Mouse (Mus musculus): Measurements from ENCODE around the gene 4930415O20Rik. TPM values are rescaled to one million over a fixed set of nuclear protein-coding genes. Genes with fewer than 3 reads are reported as not detected.

Gene 4930415O20Rik
- polyA plus RNA-seq, 1 experiment, result not detected

GRCm38 (mm10) chr15:98567278-98568134 lies 3.3 kb upstream of the 4930415O20Rik start:
- WGBS, result under 1% methylated on average over 88 of the region's 88 CpGs
- peak; percentile 100 for DNase-seq
- Histone ChIP-seq H3K4me1 (ENCODE audit: control insufficient read depth, insufficient read depth, low read length) (peaks cover 9% of the 10 kb centered on the region), H3K4me3 (replicated peaks; ENCODE audit: extremely low read depth, low read depth, low read length) (peak overlapping the region; percentile 85)
- TF ChIP-seq CTCF (IDR thresholded peaks at IDR 0.05; ENCODE audit: insufficient read depth, low read length), result peak; percentile 41
- TF ChIP-seq POLR2A (IDR thresholded peaks at IDR 0.05; ENCODE audit: borderline replicate concordance, extremely low read depth, low read depth, low read length), result peak; percentile 97

GRCm38 (mm10) chr15:98568256-98569033 lies 2.4 kb upstream of the 4930415O20Rik start:
- DNase-seq, result no peak
- Histone ChIP-seq H3K4me1 (ENCODE audit: control insufficient read depth, insufficient read depth, low read length) (peaks cover 9% of the 10 kb centered on the region), H3K4me3 (replicated peaks; ENCODE audit: extremely low read depth, low read depth, low read length) (peak overlapping the region; percentile 85)
- TF ChIP-seq CTCF (IDR thresholded peaks at IDR 0.05; ENCODE audit: insufficient read depth, low read length), result no peak
- 6% methylated on average over 22 of the region's 22 CpGs for WGBS

- H3K4me1 ChIP-seq (ENCODE audit: control insufficient read depth, insufficient read depth, low read length), result peaks cover 9% of the 10 kb centered on the region
- H3K4me3 ChIP-seq (replicated peaks; ENCODE audit: extremely low read depth, low read depth, low read length), result no peak overlapping the region
- DNase-seq, result no peak
- no peak for TF ChIP-seq POLR2A (IDR thresholded peaks at IDR 0.05; ENCODE audit: borderline replicate concordance, extremely low read depth, low read depth, low read length)
- TF ChIP-seq CTCF (IDR thresholded peaks at IDR 0.05; ENCODE audit: insufficient read depth, low read length), result no peak
- WGBS, result 65% methylated on average over 7 of the region's 7 CpGs
Observed at GRCm38 (mm10) chr15:98569216-98569615, 1.6 kb upstream of the 4930415O20Rik start.

- Histone ChIP-seq H3K4me3 (replicated peaks; ENCODE audit: extremely low read depth, low read depth, low read length) (no peak overlapping the region), H3K4me1 (ENCODE audit: control insufficient read depth, insufficient read depth, low read length) (peaks cover 9% of the 10 kb centered on the region)
- TF ChIP-seq CTCF (IDR thresholded peaks at IDR 0.05; ENCODE audit: insufficient read depth, low read length) (no peak), POLR2A (IDR thresholded peaks at IDR 0.05; ENCODE audit: borderline replicate concordance, extremely low read depth, low read depth, low read length) (no peak)
- DNase-seq, result no peak
- 76% methylated on average over 4 of the region's 4 CpGs for WGBS
Observed at GRCm38 (mm10) chr15:98569795-98570365, 924 bp upstream of the 4930415O20Rik start.

GRCm38 (mm10) chr15:98573293-98573692 lies 2.5 kb downstream of the 4930415O20Rik start:
- H3K4me1 ChIP-seq (ENCODE audit: control insufficient read depth, insufficient read depth, low read length), result peaks cover 5% of the 10 kb centered on the region
- no peak for DNase-seq
- TF ChIP-seq CTCF (IDR thresholded peaks at IDR 0.05; ENCODE audit: insufficient read depth, low read length), result no peak
- TF ChIP-seq POLR2A (IDR thresholded peaks at IDR 0.05; ENCODE audit: borderline replicate concordance, extremely low read depth, low read depth, low read length), result no peak
- no peak overlapping the region for H3K4me3 ChIP-seq (replicated peaks; ENCODE audit: extremely low read depth, low read depth, low read length)
- WGBS, result 69% methylated on average over 4 of the region's 4 CpGs

- 86% methylated on average over 2 of the region's 2 CpGs for WGBS
- Histone ChIP-seq H3K4me3 (replicated peaks; ENCODE audit: extremely low read depth, low read depth, low read length) (no peak overlapping the region), H3K4me1 (ENCODE audit: control insufficient read depth, insufficient read depth, low read length) (no peaks in the 10 kb centered on the region)
- DNase-seq, result no peak
- TF ChIP-seq POLR2A (IDR thresholded peaks at IDR 0.05; ENCODE audit: borderline replicate concordance, extremely low read depth, low read depth, low read length), result no peak
- no peak for TF ChIP-seq CTCF (IDR thresholded peaks at IDR 0.05; ENCODE audit: insufficient read depth, low read length)
Observed at GRCm38 (mm10) chr15:98579310-98579709, 8.5 kb downstream of the 4930415O20Rik start.

- 33% methylated on average over 5 of the region's 5 CpGs for WGBS
- Histone ChIP-seq H3K4me1 (ENCODE audit: control insufficient read depth, insufficient read depth, low read length) (no peaks in the 10 kb centered on the region), H3K4me3 (replicated peaks; ENCODE audit: extremely low read depth, low read depth, low read length) (no peak overlapping the region)
- DNase-seq, result peak; percentile 73
- no peak for TF ChIP-seq POLR2A (IDR thresholded peaks at IDR 0.05; ENCODE audit: borderline replicate concordance, extremely low read depth, low read depth, low read length)
- TF ChIP-seq CTCF (IDR thresholded peaks at IDR 0.05; ENCODE audit: insufficient read depth, low read length), result peak; percentile 93
Observed at GRCm38 (mm10) chr15:98579795-98580464, 9.1 kb downstream of the 4930415O20Rik start.

- TF ChIP-seq POLR2A (IDR thresholded peaks at IDR 0.05; ENCODE audit: borderline replicate concordance, extremely low read depth, low read depth, low read length) (no peak), CTCF (IDR thresholded peaks at IDR 0.05; ENCODE audit: insufficient read depth, low read length) (no peak)
- DNase-seq, result no peak
Observed at GRCm38 (mm10) chr15:98582410-98582809, 11.6 kb downstream of the 4930415O20Rik start.

GRCm38 (mm10) chr15:98582996-98583395 lies 12.2 kb downstream of the 4930415O20Rik start:
- WGBS, result 66% methylated on average over 8 of the region's 8 CpGs
- TF ChIP-seq POLR2A (IDR thresholded peaks at IDR 0.05; ENCODE audit: borderline replicate concordance, extremely low read depth, low read depth, low read length), result no peak
- no peak for TF ChIP-seq CTCF (IDR thresholded peaks at IDR 0.05; ENCODE audit: insufficient read depth, low read length)
- no peak for DNase-seq
- no peak overlapping the region for H3K4me3 ChIP-seq (replicated peaks; ENCODE audit: extremely low read depth, low read depth, low read length)
- no peaks in the 10 kb centered on the region for H3K4me1 ChIP-seq (ENCODE audit: control insufficient read depth, insufficient read depth, low read length)

More at GRCm38 (mm10) chr15:98582410-98582809, 11.6 kb downstream of the 4930415O20Rik start:
- Histone ChIP-seq H3K4me3 (replicated peaks; ENCODE audit: extremely low read depth, low read depth, low read length) (no peak overlapping the region), H3K4me1 (ENCODE audit: control insufficient read depth, insufficient read depth, low read length) (no peaks in the 10 kb centered on the region)
- 59% methylated on average over 8 of the region's 8 CpGs for WGBS
